Mouse (Mus musculus) gastrocnemius, adult 18-20 months (tissue): ENCODE measurements around the gene Cnot10. TPM values are rescaled to one million over a fixed set of nuclear protein-coding genes. Genes with fewer than 3 reads are reported as not detected.
"Not testable (repeated sequence)": the region's sequence is repeated elsewhere in the genome, so short reads cannot be mapped to it uniquely, and the experiment has no call there.

Experiments used
- DNase-seq: peaks from one replicate; pipeline ENCODE4 v3.0.0; 2021; ENCODE audit warnings: low spot score
- total RNA-seq, 2 experiments: library from RNA; stranded (reverse); gene quantifications; 2 replicates each; pipeline ENCODE4 v1.2.3; 2021

The Cnot10 gene
- total RNA-seq, 2 experiments from 2014 or later = 15.2 to 15.4 TPM

DNA sequence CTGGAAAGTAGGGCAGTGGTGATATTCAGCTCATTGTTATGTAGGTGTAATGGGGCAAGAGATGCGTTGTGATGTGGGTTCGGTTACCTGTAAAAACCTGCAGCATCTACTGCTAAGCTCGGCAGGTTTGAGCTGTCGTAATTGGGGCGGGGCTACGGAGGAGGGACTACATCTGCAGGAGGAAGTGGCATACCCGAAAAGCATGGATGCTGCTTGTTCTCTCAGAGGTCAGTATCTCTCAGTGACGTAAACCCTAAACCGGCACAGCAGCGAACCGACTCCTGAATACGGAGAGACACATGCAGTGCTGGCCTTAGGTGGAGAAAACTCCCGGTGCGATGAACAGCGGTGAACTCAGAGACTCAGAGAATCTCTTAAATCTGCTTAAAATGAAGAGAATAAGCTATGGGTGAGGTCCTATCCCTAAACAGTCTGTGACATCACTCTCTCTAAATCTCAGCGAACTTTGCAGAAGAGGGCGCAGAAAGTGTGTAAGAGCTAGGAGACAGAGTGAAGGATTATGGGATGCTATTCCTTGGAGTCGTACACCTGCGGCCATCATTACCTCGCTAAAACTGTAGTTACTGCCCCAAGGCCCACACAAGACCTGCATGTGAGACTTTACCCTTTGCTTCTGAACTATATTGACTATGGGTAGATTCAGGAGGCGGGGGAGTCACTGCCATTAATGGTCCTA, 11.1 kb upstream of the Cnot10 start:
- no peak for DNase-seq

DNA sequence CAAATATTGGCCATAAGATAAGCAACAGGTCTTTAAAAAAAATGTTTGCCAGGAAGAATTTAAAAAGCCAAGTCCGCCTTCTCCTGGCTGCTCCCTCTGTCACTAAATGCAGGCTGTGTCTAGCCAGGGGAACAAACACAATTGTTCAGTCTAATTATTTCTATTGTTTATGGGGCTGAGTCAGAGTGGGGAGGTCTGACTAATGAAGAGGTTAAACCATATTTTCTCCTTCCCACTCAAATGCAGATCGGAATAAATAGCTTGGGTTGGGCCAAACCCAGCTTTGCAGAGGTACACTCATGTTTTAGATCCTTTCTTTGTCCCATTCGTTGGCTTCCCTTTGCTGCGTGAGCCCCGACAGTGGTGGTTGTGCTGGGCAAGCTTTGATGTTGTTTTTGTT, 9.4 kb upstream of the Cnot10 start:
- DNase-seq = no peak

DNA sequence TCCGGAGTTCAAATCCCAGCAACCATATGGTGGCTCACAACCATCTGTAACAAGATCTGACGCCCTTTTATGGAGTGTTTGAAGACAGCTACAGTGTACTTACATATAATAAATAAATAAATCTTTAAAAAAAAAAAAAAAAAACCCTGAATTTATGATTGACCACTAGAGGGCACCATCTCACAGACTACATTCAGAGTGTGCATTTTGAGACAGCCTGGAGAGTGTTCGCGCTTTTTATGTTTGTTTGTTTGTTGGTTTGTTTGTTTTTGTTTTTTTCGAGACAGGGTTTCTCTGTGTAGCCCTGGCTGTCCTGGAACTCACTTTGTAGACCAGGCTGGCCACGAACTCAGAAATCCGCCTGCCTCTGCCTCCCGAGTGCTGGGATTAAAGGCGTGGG, 8.5 kb upstream of the Cnot10 start:
- not testable (repeated sequence) for DNase-seq

GRCm38 (mm10) chr9:114647506-114648432, 7.8 kb upstream of the Cnot10 start:
- no peak for DNase-seq

- DNase-seq = no peak
Measured at GRCm38 (mm10) chr9:114646556-114647505, 6.8 kb upstream of the Cnot10 start.

DNA sequence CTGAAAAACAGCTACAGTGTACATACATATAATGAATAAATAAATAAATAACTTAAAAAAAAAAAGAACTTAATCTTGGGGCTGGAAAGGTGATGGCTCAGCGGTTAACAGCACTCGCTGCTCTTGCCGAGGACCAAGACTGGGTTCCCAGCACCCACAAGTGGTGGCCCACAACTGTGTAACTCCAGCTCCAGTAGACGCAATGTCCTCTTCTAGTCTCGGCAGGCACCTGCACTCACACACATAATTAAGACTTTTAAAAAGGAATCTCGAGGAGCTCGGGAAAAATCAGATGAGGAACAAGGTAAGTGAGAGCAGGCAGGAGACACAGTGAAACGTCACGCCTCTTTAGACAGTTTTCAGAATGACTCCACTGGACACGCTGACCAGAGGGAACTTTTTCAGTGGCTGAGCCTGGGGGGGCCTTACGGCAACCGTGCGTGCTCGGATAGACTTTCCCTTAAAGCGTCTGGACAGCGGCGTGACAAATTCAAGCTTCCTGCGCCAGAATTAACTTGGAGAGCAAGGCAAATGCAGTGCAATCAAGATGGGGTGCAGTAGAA, 717 bp downstream of the Cnot10 start:
- DNase-seq = no peak

DNA sequence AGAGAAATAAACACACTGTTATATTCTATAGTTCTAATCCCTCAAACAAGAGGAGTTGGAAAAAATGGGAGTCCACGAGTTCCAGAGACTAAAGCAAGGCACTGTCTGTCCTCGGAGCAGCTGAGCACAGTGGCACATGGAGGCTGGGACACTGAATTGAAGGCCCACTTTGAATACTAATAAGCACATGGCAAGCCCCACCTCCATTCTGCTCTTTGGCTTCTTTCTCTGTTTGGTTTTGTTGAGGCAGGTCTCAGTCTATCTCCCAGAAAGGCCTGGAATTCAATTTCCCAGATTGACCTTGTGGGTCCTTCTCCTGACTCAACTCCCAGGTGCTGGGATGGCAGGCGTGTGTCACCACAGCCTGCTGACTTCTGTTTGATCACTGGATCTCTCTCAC, 3.2 kb downstream of the Cnot10 start:
- no peak for DNase-seq

GRCm38 (mm10) chr9:114636150-114636549, 3.8 kb downstream of the Cnot10 start:
- no peak for DNase-seq

DNA sequence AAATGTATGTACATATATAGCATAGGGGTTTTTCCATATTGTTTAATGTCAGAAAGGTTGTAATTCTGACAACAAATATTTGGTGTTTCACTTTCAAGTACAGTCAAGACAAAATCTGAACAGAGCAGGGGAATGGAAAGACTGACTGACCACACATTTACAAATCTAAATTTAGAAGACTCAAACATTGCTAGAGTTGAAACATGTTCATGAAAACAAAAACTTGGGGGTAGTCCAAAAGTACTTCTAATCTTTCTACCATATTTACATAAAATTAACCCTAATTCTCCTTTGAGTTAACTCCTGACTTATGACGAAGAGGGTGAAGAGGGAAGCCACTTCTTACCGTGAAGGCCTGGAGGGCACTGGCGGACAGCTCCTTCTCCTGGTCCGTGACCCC, 7.7 kb downstream of the Cnot10 start:
- DNase-seq = no peak

GRCm38 (mm10) chr9:114626726-114627125, 13.3 kb downstream of the Cnot10 start:
- no peak for DNase-seq

DNA sequence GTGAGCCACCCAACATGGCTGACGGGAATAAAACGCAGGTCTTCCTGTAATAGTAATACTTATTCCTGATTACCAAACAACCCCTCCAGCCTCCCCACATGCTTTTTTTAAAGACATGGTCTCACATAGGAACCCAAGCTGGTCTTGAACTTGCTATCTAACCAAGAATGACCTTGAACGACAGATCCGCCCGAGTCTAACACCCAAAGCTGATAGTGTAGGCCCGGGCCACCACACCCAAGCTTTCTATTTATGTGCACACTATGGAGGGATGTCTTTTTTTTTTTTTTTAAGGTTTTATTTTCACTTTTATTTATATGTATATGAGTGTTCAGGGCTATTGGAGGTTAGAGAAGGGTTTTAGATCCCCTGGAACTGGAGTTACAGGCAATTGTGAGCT, 15.8 kb downstream of the Cnot10 start:
- no peak for DNase-seq

GRCm38 (mm10) chr9:114621149-114621548, 18.8 kb downstream of the Cnot10 start:
- DNase-seq = no peak

DNA sequence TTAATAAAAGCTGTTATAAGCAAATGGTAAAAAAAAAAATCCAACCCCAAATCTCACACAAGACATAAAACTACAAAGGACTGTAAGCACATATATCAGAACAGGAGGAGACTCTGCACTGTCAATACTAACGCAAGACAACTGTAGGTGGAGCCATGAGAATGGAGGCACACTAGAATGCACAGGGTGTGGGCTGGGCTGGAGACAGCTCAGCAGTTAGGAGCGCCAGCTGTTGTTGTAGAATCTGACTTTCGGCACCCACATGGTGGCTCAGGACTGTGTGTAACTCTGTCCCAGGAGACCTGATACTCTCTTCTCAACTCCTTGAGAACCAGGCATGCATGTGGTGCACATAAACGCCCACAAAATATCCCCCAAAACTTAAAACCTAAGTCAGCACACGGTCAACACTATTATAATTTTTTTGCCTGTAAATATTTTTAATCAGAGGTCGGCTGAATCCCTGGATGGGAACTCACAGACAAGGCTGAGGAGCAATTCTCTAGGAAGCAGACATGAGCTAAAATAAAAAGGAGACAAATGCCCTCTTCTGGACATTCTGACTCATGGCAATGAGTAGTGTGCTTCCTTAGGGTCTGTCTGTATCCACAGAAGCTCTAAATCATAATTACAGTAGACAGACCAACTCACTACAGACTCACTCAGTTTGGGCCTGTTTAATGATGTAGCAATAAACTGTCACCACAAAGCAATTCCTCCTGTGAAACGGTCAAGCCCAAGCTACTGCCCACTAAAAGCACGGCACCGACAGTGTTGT, 25.6 kb downstream of the Cnot10 start:
- no peak for DNase-seq

DNA sequence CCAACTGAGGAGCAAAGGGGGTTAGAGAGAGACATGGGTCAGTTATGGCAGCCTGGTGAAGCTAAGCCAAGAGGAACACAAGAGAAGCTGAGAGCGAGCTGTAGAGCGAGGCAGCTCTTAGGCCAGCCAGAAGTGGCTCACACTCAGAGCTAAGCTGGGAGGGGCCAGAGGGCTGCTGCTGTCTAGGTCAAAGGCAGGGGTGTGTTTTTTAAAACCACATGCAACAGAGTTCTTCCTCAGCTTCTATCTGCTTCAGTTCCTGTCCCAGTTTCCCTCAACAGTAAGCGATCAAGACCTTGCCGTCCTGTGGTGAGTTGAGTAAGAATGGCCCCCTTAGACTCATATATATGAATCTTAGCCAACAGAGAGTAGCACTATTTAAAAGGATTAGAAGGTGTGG, 27.0 kb downstream of the Cnot10 start:
- no peak for DNase-seq

GRCm38 (mm10) chr9:114612566-114612965, 27.4 kb downstream of the Cnot10 start:
- DNase-seq = peak; percentile 9

DNA sequence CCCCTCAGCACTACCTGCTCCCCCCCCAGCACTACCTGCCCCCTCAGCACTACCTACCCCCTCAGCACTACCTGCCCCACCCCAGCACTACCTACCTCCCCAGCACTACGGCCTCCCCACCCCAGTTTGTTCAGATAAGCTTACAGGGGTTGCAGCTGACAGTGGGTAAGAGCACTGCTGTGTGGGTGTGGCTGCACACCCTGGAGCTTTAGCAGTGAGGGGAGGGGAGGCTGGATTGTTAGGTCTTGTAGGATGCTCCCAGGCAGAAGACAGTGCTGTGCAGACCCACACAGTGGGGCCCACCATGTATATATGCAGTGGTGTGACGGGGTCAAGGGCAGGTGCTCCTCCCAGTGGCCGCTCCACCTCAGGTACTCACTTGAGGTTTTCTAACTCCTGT, 29.7 kb downstream of the Cnot10 start:
- no peak for DNase-seq

GRCm38 (mm10) chr9:114603876-114604540, 36.0 kb downstream of the Cnot10 start:
- no peak for DNase-seq

DNA sequence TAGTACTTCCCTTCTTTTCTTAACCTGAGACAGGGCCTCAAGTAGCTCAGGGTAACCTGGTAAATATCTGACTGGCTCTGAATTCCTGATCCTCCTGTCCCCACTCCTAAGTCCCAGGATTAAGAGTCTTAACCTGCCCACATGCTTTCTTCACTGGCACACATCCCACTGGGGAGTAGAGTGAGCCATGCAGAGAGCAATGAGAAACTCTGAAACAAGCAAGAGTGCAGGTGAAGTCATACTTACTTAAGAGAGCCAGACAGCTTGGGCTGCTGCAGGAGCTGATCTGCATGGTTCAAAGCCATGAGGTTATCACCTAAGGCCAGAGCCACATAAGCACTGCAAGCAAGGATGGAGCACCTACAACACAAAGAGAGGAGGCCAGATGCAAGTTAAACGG, 38.9 kb downstream of the Cnot10 start:
- no peak for DNase-seq

DNA sequence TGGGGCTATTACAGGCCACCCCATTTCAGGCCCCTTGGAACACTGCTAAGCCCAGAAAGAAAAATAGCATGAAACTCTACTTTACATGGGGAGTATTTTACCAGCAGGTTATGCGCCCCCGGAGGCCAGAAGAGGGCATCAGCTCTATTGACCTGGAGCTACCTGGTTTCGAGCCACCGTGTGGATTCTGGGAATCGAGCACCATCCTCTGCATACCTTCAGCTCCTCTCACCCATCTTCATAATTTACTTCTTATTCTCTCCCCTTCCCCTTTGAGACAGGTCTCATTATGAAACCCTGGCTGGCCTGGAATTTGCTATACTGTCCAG, 55.0 kb downstream of the Cnot10 start:
- no peak for DNase-seq
